Mouse (Mus musculus) embryonic facial prominence, embryonic 10.5 days (tissue): ENCODE measurements around the gene Orm3. TPM values are rescaled to one million over a fixed set of nuclear protein-coding genes. Genes with fewer than 3 reads are reported as not detected.

ENCODE experiments used
- DNase-seq: peaks from one replicate; pipeline ENCODE4 v3.0.0-alpha.2; 2017; ENCODE audit warnings: low spot score
- H3K27ac ChIP-seq: fragments of 300-500 bp; sonication (generic); replicated peaks from 2 replicates; pipeline ENCODE4 v1.5.1; 2016; ENCODE audit warnings: mild to moderate bottlenecking
- H3K27me3 ChIP-seq: fragments of 300-500 bp; sonication (generic); replicated peaks from 2 replicates; pipeline ENCODE4 v1.6.1; 2016; ENCODE audit warnings: low read depth, mild to moderate bottlenecking; ENCODE audit not compliant: poor library complexity, severe bottlenecking
- H3K36me3 ChIP-seq: fragments of 300-500 bp; sonication (generic); replicated peaks from 2 replicates; pipeline ENCODE4 v1.6.1; 2016; ENCODE audit warnings: mild to moderate bottlenecking, moderate library complexity
- H3K4me1 ChIP-seq: fragments of 300-500 bp; sonication (generic); 2 replicates; pipeline ENCODE4 v1.6.1; 2016
- H3K4me3 ChIP-seq: fragments of 300-500 bp; sonication (generic); 2 replicates; pipeline ENCODE4 v1.5.1; 2016; ENCODE audit warnings: mild to moderate bottlenecking, moderate library complexity
- H3K9me3 ChIP-seq: fragments of 300-500 bp; sonication (generic); 2 replicates; pipeline ENCODE4 v1.6.1; 2016; ENCODE audit warnings: mild to moderate bottlenecking
- WGBS: fragments of 180-500 bp; shearing (Covaris S2); methylation state at CpG from one replicate; pipeline ENCODE4 v1.1.7; 2016; 5-methylcytosine and 5-hydroxymethylcytosine counted together
- polyA plus RNA-seq: library from polyadenylated mRNA; unstranded; fragments of >200 nt; fragmentation: Nextera tagmentation; extraction: Ambion mirVana; gene quantifications from 2 replicates; pipeline ENCODE4 v1.2.1, GENCODE M21; 2016

Gene Orm3
- polyA plus RNA-seq, 1 experiment from 2014 or later, result not detected

- 70% methylated on average over 4 of the region's 4 CpGs for WGBS
- Histone ChIP-seq H3K36me3 (no peaks in the 10 kb centered on the region), H3K9me3 (no peaks in the 10 kb centered on the region), H3K4me3 (no peak overlapping the region), H3K4me1 (no peaks in the 10 kb centered on the region), H3K27me3 (no peaks in the 10 kb centered on the region), H3K27ac (no peak overlapping the region)
- DNase-seq, result no peak
Observed at GRCm38 (mm10) chr4:63342491-63342890, 13.5 kb upstream of the Orm3 start.

- Histone ChIP-seq H3K9me3 (no peaks in the 10 kb centered on the region), H3K27me3 (no peaks in the 10 kb centered on the region), H3K36me3 (no peaks in the 10 kb centered on the region), H3K4me1 (no peaks in the 10 kb centered on the region), H3K4me3 (no peak overlapping the region), H3K27ac (no peak overlapping the region)
- 75% methylated on average over 3 of the region's 3 CpGs for WGBS
- no peak for DNase-seq
Observed at GRCm38 (mm10) chr4:63343608-63344007, 12.4 kb upstream of the Orm3 start.

- DNase-seq, result no peak
Observed at GRCm38 (mm10) chr4:63344295-63344694, 11.7 kb upstream of the Orm3 start, which contains the start of gene Orm1. TSS of gene Orm1 (plus strand) at chr4:63344560.

GRCm38 (mm10) chr4:63345261-63345660, 10.7 kb upstream of the Orm3 start:
- Histone ChIP-seq H3K4me3 (no peak overlapping the region), H3K27me3 (no peaks in the 10 kb centered on the region), H3K9me3 (no peaks in the 10 kb centered on the region), H3K36me3 (no peaks in the 10 kb centered on the region), H3K4me1 (no peaks in the 10 kb centered on the region), H3K27ac (no peak overlapping the region)
- no peak for DNase-seq

More at GRCm38 (mm10) chr4:63344295-63344694, 11.7 kb upstream of the Orm3 start, which contains the start of gene Orm1:
- Histone ChIP-seq H3K4me3 (no peak within 1 kb of the TSS), H3K36me3 (no peaks in the 10 kb centered on the region), H3K9me3 (no peaks in the 10 kb centered on the region), H3K27me3 (no peaks in the 10 kb centered on the region), H3K4me1 (no peaks in the 10 kb centered on the region), H3K27ac (no peak within 1 kb of the TSS)
- WGBS, result 90% methylated on average over 8 of the region's 8 CpGs

GRCm38 (mm10) chr4:63346659-63347058, 9.3 kb upstream of the Orm3 start:
- Histone ChIP-seq H3K27ac (no peak overlapping the region), H3K9me3 (no peaks in the 10 kb centered on the region), H3K36me3 (no peaks in the 10 kb centered on the region), H3K4me3 (no peak overlapping the region), H3K4me1 (no peaks in the 10 kb centered on the region), H3K27me3 (no peaks in the 10 kb centered on the region)
- WGBS, result 90% methylated on average over 4 of the region's 4 CpGs
- no peak for DNase-seq

- no peak overlapping the region for H3K4me3 ChIP-seq
- WGBS, result 74% methylated on average over 6 of the region's 6 CpGs
- DNase-seq, result no peak
- no peak overlapping the region for H3K27ac ChIP-seq
- no peaks in the 10 kb centered on the region for H3K4me1 ChIP-seq
- no peaks in the 10 kb centered on the region for H3K9me3 ChIP-seq
- H3K36me3 ChIP-seq, result no peaks in the 10 kb centered on the region
- H3K27me3 ChIP-seq, result no peaks in the 10 kb centered on the region
Observed at GRCm38 (mm10) chr4:63348524-63348923, 7.4 kb upstream of the Orm3 start.

GRCm38 (mm10) chr4:63356981-63357570, 1.1 kb downstream of the Orm3 start:
- H3K4me3 ChIP-seq, result no peak overlapping the region

GRCm38 (mm10) chr4:63359861-63360260, 3.9 kb downstream of the Orm3 start:
- Histone ChIP-seq H3K27ac (no peak overlapping the region), H3K27me3 (no peaks in the 10 kb centered on the region), H3K4me3 (no peak overlapping the region), H3K9me3 (no peaks in the 10 kb centered on the region), H3K4me1 (no peaks in the 10 kb centered on the region; the same call in 1 of the 2 replicates), H3K36me3 (no peaks in the 10 kb centered on the region)
- no peak for DNase-seq
- 74% methylated on average over 6 of the region's 6 CpGs for WGBS

More at GRCm38 (mm10) chr4:63356981-63357570, 1.1 kb downstream of the Orm3 start:
- no peaks in the 10 kb centered on the region for H3K27me3 ChIP-seq
- H3K9me3 ChIP-seq, result no peaks in the 10 kb centered on the region
- H3K36me3 ChIP-seq, result no peaks in the 10 kb centered on the region
- DNase-seq, result no peak
- H3K27ac ChIP-seq, result no peak overlapping the region
- WGBS, result 51% methylated on average over 2 of the region's 2 CpGs
- H3K4me1 ChIP-seq, result no peaks in the 10 kb centered on the region; the same call in 1 of the 2 replicates

- 88% methylated on average over 5 of the region's 5 CpGs for WGBS
Observed at GRCm38 (mm10) chr4:63362150-63362549, 6.2 kb downstream of the Orm3 start, which contains the start of gene Orm2. TSS of gene Orm2 (plus strand) at chr4:63362449.

GRCm38 (mm10) chr4:63368577-63368976, 12.6 kb downstream of the Orm3 start:
- Histone ChIP-seq H3K4me3 (no peak overlapping the region), H3K27ac (no peak overlapping the region), H3K9me3 (no peaks in the 10 kb centered on the region), H3K27me3 (no peaks in the 10 kb centered on the region), H3K36me3 (peaks cover 60% of the 10 kb centered on the region), H3K4me1 (no peaks in the 10 kb centered on the region)
- WGBS, result 14% methylated on average over 4 of the region's 4 CpGs
- DNase-seq, result peak; percentile 86

More at GRCm38 (mm10) chr4:63362150-63362549, 6.2 kb downstream of the Orm3 start, which contains the start of gene Orm2:
- no peak within 1 kb of the TSS; the same call in 1 of the 2 replicates for H3K27ac ChIP-seq
- H3K27me3 ChIP-seq, result no peaks in the 10 kb centered on the region
- DNase-seq, result no peak
- no peaks in the 10 kb centered on the region for H3K4me1 ChIP-seq
- no peak within 1 kb of the TSS for H3K4me3 ChIP-seq
- H3K36me3 ChIP-seq, result peaks cover under 1% of the 10 kb centered on the region; the same call in 1 of the 2 replicates
- no peaks in the 10 kb centered on the region for H3K9me3 ChIP-seq

- Histone ChIP-seq H3K27ac (no peak overlapping the region; the same call in 1 of the 2 replicates), H3K4me3 (no peak overlapping the region), H3K27me3 (no peaks in the 10 kb centered on the region), H3K9me3 (no peaks in the 10 kb centered on the region), H3K4me1 (no peaks in the 10 kb centered on the region), H3K36me3 (peaks cover 84% of the 10 kb centered on the region)
- DNase-seq, result no peak
- whole genome bisulfite sequencing, result 46% methylated on average over 7 of the region's 7 CpGs
Observed at GRCm38 (mm10) chr4:63370897-63371296, 14.9 kb downstream of the Orm3 start.

- DNase-seq, result peak; percentile 29
- WGBS, result 56% methylated on average over 3 of the region's 3 CpGs
- Histone ChIP-seq H3K4me3 (no peak overlapping the region), H3K27ac (no peak overlapping the region), H3K4me1 (no peaks in the 10 kb centered on the region), H3K9me3 (no peaks in the 10 kb centered on the region), H3K36me3 (peaks cover 94% of the 10 kb centered on the region), H3K27me3 (no peaks in the 10 kb centered on the region)
Observed at GRCm38 (mm10) chr4:63371890-63372289, 15.9 kb downstream of the Orm3 start.

- WGBS, result 94% methylated on average over 8 of the region's 8 CpGs
- no peak overlapping the region for H3K27ac ChIP-seq
- H3K4me1 ChIP-seq, result no peaks in the 10 kb centered on the region
- no peaks in the 10 kb centered on the region for H3K9me3 ChIP-seq
- H3K36me3 ChIP-seq, result peaks cover 96% of the 10 kb centered on the region
- DNase-seq, result no peak
- no peaks in the 10 kb centered on the region for H3K27me3 ChIP-seq
- no peak overlapping the region for H3K4me3 ChIP-seq
Observed at GRCm38 (mm10) chr4:63373404-63373803, 17.4 kb downstream of the Orm3 start.
